Mouse (Mus musculus): ENCODE data around the gene Gm38392.

DNA sequence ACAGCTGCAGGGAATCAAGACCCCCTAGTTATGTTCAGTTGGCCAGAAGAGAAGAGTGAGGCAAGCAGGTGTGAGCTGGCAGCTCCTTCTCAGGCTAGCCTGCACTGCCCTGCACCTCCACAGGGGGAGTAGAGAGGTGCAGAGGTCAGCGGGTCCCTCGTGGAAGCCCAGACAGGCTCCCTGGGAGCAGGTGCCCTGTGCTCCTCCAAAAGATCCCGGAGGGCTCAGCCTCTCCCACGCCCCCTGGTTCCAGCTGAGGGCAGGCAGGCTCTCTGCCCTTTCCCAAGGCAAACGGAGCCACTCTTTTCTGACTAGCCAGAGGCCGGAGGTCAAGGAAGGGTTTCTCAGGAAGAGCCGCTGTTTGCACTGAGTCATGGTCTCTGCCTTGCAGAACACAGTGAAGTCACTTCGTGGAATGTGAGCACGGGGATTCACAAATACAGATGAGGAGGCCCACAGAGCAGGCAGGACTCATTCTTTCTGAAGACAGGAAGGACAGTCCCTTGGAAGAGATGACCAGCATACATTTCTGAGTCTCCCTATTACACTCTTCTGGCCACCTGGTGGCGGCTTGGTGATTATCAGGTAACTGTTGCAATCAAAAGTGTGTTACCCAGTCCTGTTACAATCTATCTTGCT lies 49.3 kb downstream of the Gm38392 start:
- TF ChIP-seq CTCF (IDR thresholded peaks at IDR 0.05; ENCODE audit: low read depth) (peak; percentile 38), EP300 (IDR thresholded peaks at IDR 0.05; ENCODE audit: low read depth) (no peak)

Data from heart, postnatal 0 days (tissue).